Mouse (Mus musculus): ENCODE results near the gene Tuba4a.
A peak's percentile ranks its signal among the peaks of the same experiment; 100 is the strongest.

DNA sequence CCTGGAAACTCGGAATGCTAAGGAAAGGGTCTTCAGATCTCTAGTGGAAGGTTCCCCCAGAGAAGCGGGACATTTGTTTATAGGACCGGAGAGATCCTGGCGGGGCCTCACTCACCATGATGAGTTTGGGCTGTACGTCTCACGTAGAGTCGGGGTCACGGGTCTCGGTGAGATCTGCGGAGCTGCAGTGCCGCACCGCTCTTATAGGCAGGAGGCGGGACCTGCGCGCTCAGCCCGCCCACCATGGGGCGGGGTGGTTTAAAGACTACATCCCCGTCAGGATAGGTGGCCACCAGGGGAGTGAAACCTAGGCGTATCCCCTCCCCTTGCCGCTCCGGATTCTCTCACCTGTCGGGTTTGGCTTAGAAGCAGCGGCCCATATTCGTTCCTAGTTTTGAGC lies 587 bp downstream of the Tuba4a start:
- TF ChIP-seq POLR2A (IDR thresholded peaks at IDR 0.05; ENCODE audit: low read depth, low read length) (peak; percentile 100), ELF1 (IDR thresholded peaks at IDR 0.05; ENCODE audit: low read depth, low read length) (no peak), CTCF (conservative IDR thresholded peaks at IDR 0.05 in 1 of 2, IDR thresholded peaks at IDR 0.05 in 1 of 2; ENCODE audit: low read depth in 2 of 2, low read length in 2 of 2) (no peak), ZMIZ1 (IDR thresholded peaks at IDR 0.05; ENCODE audit: low read depth, low read length) (peak; percentile 98), MAFK (IDR thresholded peaks at IDR 0.05; ENCODE audit: insufficient replicate concordance, low read length) (no peak), SIN3A (IDR thresholded peaks at IDR 0.05; ENCODE audit: low read length) (0 out of 2 replicates have a peak, but pooled peaks have one; percentile 28)
